Mouse (Mus musculus) cerebellum, adult 18-20 months (tissue): ENCODE data around the gene Arsa.
A peak's percentile ranks its signal among the peaks of the same experiment; 100 is the strongest.

Experiments used
- DNase-seq, 2 experiments: peaks; one replicate each; pipeline ENCODE4 v3.0.0; 2021

The Arsa gene

GRCm38 (mm10) chr15:89453865-89454478, 23.3 kb downstream of the Arsa start, which contains the start of gene Mapk8ip2:
Gene Mapk8ip2, plus strand, starts transcription at chr15:89453913.
- DNase-seq: peak; percentile 81 to 84

- peak in 1 of 2 experiments; percentile 27 for DNase-seq
Observed at GRCm38 (mm10) chr15:89452906-89453864, 24.0 kb downstream of the Arsa start.

GRCm38 (mm10) chr15:89442486-89443070, 34.6 kb downstream of the Arsa start:
- peak; percentile 45 to 53 for DNase-seq

GRCm38 (mm10) chr15:89435878-89436277, 41.3 kb downstream of the Arsa start:
- DNase-seq: no peak

- peak in 1 of 2 experiments; percentile 8 for DNase-seq
Observed at GRCm38 (mm10) chr15:89434136-89434535, 43.1 kb downstream of the Arsa start.

- peak; percentile 60 to 61 for DNase-seq
Observed at GRCm38 (mm10) chr15:89432946-89433345, 44.3 kb downstream of the Arsa start.

GRCm38 (mm10) chr15:89431806-89432205, 45.4 kb downstream of the Arsa start:
- peak in 1 of 2 experiments; percentile 18 for DNase-seq

- peak in 1 of 2 experiments; percentile 8 for DNase-seq
Observed at GRCm38 (mm10) chr15:89431271-89431670, 46.0 kb downstream of the Arsa start.

GRCm38 (mm10) chr15:89430771-89431170, 46.5 kb downstream of the Arsa start:
- peak in 1 of 2 experiments; percentile 9 for DNase-seq

GRCm38 (mm10) chr15:89430341-89430740, 46.9 kb downstream of the Arsa start:
- DNase-seq: peak; percentile 39 to 51

GRCm38 (mm10) chr15:89429352-89430221, 47.6 kb downstream of the Arsa start, which contains the start of the genes C730034F03Rik, Gm44502 and Chkb:
Gene C730034F03Rik, plus strand, starts transcription at chr15:89429589.
Gene Gm44502, minus strand, starts transcription at chr15:89429696.
Gene Chkb, minus strand, starts transcription at chr15:89429908.
- peak; percentile 91 to 96 for DNase-seq

- DNase-seq: no peak
Observed at GRCm38 (mm10) chr15:89428821-89429351, 48.3 kb downstream of the Arsa start.

GRCm38 (mm10) chr15:89428136-89428790, 49.0 kb downstream of the Arsa start:
- DNase-seq: peak in 1 of 2 experiments; percentile 29

- DNase-seq: peak in 1 of 2 experiments; percentile 5
Observed at GRCm38 (mm10) chr15:89426716-89427115, 50.5 kb downstream of the Arsa start.

GRCm38 (mm10) chr15:89425711-89426121, 51.5 kb downstream of the Arsa start, which contains the start of gene Cpt1b:
Gene Cpt1b, minus strand, starts transcription at chr15:89425863.
- peak in 1 of 2 experiments; percentile 10 for DNase-seq

- peak in 1 of 2 experiments; percentile 10 for DNase-seq
Observed at GRCm38 (mm10) chr15:89424621-89425020, 52.6 kb downstream of the Arsa start.
